Mouse (Mus musculus): ENCODE data around the gene Nos3. TPM values are rescaled to one million over a fixed set of nuclear protein-coding genes. Genes with fewer than 3 reads are reported as not detected.

Nos3 gene
- polyA plus RNA-seq, 1 experiment, result 11.4 TPM

GRCm38 (mm10) chr5:24363467-24363866 is 1.1 kb upstream of the Nos3 start:
- Histone ChIP-seq H3K4me1 (ENCODE audit: control insufficient read depth, insufficient read depth, low read length) (no peaks in the 10 kb centered on the region), H3K4me3 (ENCODE audit: insufficient read depth, low read depth, low read length) (no peak overlapping the region), H3K36me3 (ENCODE audit: control insufficient read depth, insufficient read depth, low read length) (no peaks in the 10 kb centered on the region), H3K27me3 (replicated peaks; ENCODE audit: control insufficient read depth, insufficient read depth, low read length) (no peaks in the 10 kb centered on the region), H3K27ac (ENCODE audit: insufficient read depth, low read depth, low read length) (no peak overlapping the region)
- WGBS, result 55% methylated on average over 2 of the region's 2 CpGs
- TF ChIP-seq POLR2A (IDR thresholded peaks at IDR 0.05; ENCODE audit: low read depth, low read length) (no peak), CTCF (conservative IDR thresholded peaks at IDR 0.05; ENCODE audit: insufficient read depth, insufficient read length, low read depth, low read length) (no peak)
- no peak for DNase-seq

- TF ChIP-seq CTCF (conservative IDR thresholded peaks at IDR 0.05; ENCODE audit: insufficient read depth, insufficient read length, low read depth, low read length), result no peak
- TF ChIP-seq POLR2A (IDR thresholded peaks at IDR 0.05; ENCODE audit: low read depth, low read length), result no peak
- no peak overlapping the region for H3K4me3 ChIP-seq (ENCODE audit: insufficient read depth, low read depth, low read length)
- WGBS, result 54% methylated on average over 3 of the region's 3 CpGs
- H3K27ac ChIP-seq (ENCODE audit: insufficient read depth, low read depth, low read length), result peak overlapping the region; percentile 5; the same call in 1 of the 2 replicates
- no peaks in the 10 kb centered on the region for H3K36me3 ChIP-seq (ENCODE audit: control insufficient read depth, insufficient read depth, low read length)
- H3K4me1 ChIP-seq (ENCODE audit: control insufficient read depth, insufficient read depth, low read length), result no peaks in the 10 kb centered on the region
- no peaks in the 10 kb centered on the region for H3K27me3 ChIP-seq (replicated peaks; ENCODE audit: control insufficient read depth, insufficient read depth, low read length)
- DNase-seq, result no peak
Observed at GRCm38 (mm10) chr5:24364061-24364460, 549 bp upstream of the Nos3 start.

GRCm38 (mm10) chr5:24364963-24365362 is 353 bp downstream of the Nos3 start:
- Histone ChIP-seq H3K4me1 (ENCODE audit: control insufficient read depth, insufficient read depth, low read length) (no peaks in the 10 kb centered on the region), H3K36me3 (ENCODE audit: control insufficient read depth, insufficient read depth, low read length) (no peaks in the 10 kb centered on the region), H3K27me3 (replicated peaks; ENCODE audit: control insufficient read depth, insufficient read depth, low read length) (no peaks in the 10 kb centered on the region), H3K27ac (ENCODE audit: insufficient read depth, low read depth, low read length) (peak overlapping the region; percentile 68), H3K4me3 (ENCODE audit: insufficient read depth, low read depth, low read length) (peak overlapping the region; percentile 54)
- TF ChIP-seq CTCF (conservative IDR thresholded peaks at IDR 0.05; ENCODE audit: insufficient read depth, insufficient read length, low read depth, low read length), result no peak
- no peak for TF ChIP-seq POLR2A (IDR thresholded peaks at IDR 0.05; ENCODE audit: low read depth, low read length)
- 77% methylated on average over 10 of the region's 10 CpGs for WGBS
- no peak for DNase-seq

GRCm38 (mm10) chr5:24365528-24365927 is 918 bp downstream of the Nos3 start:
- Histone ChIP-seq H3K36me3 (ENCODE audit: control insufficient read depth, insufficient read depth, low read length) (no peaks in the 10 kb centered on the region), H3K4me1 (ENCODE audit: control insufficient read depth, insufficient read depth, low read length) (no peaks in the 10 kb centered on the region), H3K27ac (ENCODE audit: insufficient read depth, low read depth, low read length) (peak overlapping the region; percentile 68), H3K4me3 (ENCODE audit: insufficient read depth, low read depth, low read length) (peak overlapping the region; percentile 54), H3K27me3 (replicated peaks; ENCODE audit: control insufficient read depth, insufficient read depth, low read length) (no peaks in the 10 kb centered on the region)
- 54% methylated on average over 5 of the region's 5 CpGs for WGBS
- TF ChIP-seq POLR2A (IDR thresholded peaks at IDR 0.05; ENCODE audit: low read depth, low read length) (no peak), CTCF (conservative IDR thresholded peaks at IDR 0.05; ENCODE audit: insufficient read depth, insufficient read length, low read depth, low read length) (no peak)
- peak; percentile 17 for DNase-seq

GRCm38 (mm10) chr5:24366426-24366825 is 1.8 kb downstream of the Nos3 start:
- Histone ChIP-seq H3K4me3 (ENCODE audit: insufficient read depth, low read depth, low read length) (no peak overlapping the region), H3K4me1 (ENCODE audit: control insufficient read depth, insufficient read depth, low read length) (no peaks in the 10 kb centered on the region), H3K27me3 (replicated peaks; ENCODE audit: control insufficient read depth, insufficient read depth, low read length) (no peaks in the 10 kb centered on the region), H3K27ac (ENCODE audit: insufficient read depth, low read depth, low read length) (no peak overlapping the region), H3K36me3 (ENCODE audit: control insufficient read depth, insufficient read depth, low read length) (no peaks in the 10 kb centered on the region)
- TF ChIP-seq CTCF (conservative IDR thresholded peaks at IDR 0.05; ENCODE audit: insufficient read depth, insufficient read length, low read depth, low read length), result no peak
- no peak for TF ChIP-seq POLR2A (IDR thresholded peaks at IDR 0.05; ENCODE audit: low read depth, low read length)
- WGBS, result 72% methylated on average over 9 of the region's 9 CpGs
- DNase-seq, result no peak

- Histone ChIP-seq H3K4me3 (ENCODE audit: insufficient read depth, low read depth, low read length) (no peak overlapping the region), H3K27me3 (replicated peaks; ENCODE audit: control insufficient read depth, insufficient read depth, low read length) (no peaks in the 10 kb centered on the region), H3K4me1 (ENCODE audit: control insufficient read depth, insufficient read depth, low read length) (no peaks in the 10 kb centered on the region), H3K27ac (ENCODE audit: insufficient read depth, low read depth, low read length) (no peak overlapping the region), H3K36me3 (ENCODE audit: control insufficient read depth, insufficient read depth, low read length) (no peaks in the 10 kb centered on the region)
- DNase-seq, result no peak
- TF ChIP-seq CTCF (conservative IDR thresholded peaks at IDR 0.05; ENCODE audit: insufficient read depth, insufficient read length, low read depth, low read length) (no peak), POLR2A (IDR thresholded peaks at IDR 0.05; ENCODE audit: low read depth, low read length) (no peak)
- 89% methylated on average over 9 of the region's 9 CpGs for whole genome bisulfite sequencing
Observed at GRCm38 (mm10) chr5:24369767-24370166, 5.2 kb downstream of the Nos3 start.

GRCm38 (mm10) chr5:24373807-24374206 is 9.2 kb downstream of the Nos3 start:
- no peaks in the 10 kb centered on the region for H3K27me3 ChIP-seq (replicated peaks; ENCODE audit: control insufficient read depth, insufficient read depth, low read length)
- H3K4me3 ChIP-seq (ENCODE audit: insufficient read depth, low read depth, low read length), result no peak overlapping the region
- no peak overlapping the region for H3K27ac ChIP-seq (ENCODE audit: insufficient read depth, low read depth, low read length)
- H3K36me3 ChIP-seq (ENCODE audit: control insufficient read depth, insufficient read depth, low read length), result no peaks in the 10 kb centered on the region
- TF ChIP-seq POLR2A (IDR thresholded peaks at IDR 0.05; ENCODE audit: low read depth, low read length) (no peak), CTCF (conservative IDR thresholded peaks at IDR 0.05; ENCODE audit: insufficient read depth, insufficient read length, low read depth, low read length) (no peak)
- no peak for DNase-seq
- no peaks in the 10 kb centered on the region for H3K4me1 ChIP-seq (ENCODE audit: control insufficient read depth, insufficient read depth, low read length)
- WGBS, result 83% methylated on average over 5 of the region's 5 CpGs
